In genomic region chr4:107108291-107108731, GRCm38 (mm10) we compare ENCODE assay signal across 8 mouse cellular contexts. TPM values are rescaled to one million over a fixed set of nuclear protein-coding genes. Genes with fewer than 3 reads are reported as not detected.
DNase-seq lines count a peak whose midpoint lies in the region; ATAC-seq and TF ChIP-seq lines count a peak whose summit lies in the region.
"Had no signal": no experiment of that assay in that cellular context is flagged by ENCODE, and none has a peak within 500 bp of the region (broad histone marks: within the 10 kb centered on the region; RNA-seq: fewer than 3 reads in every experiment).

No protein-coding gene starts in this region.

- H3K9me3 ChIP-seq in hindbrain, embryonic 10.5 days: no peaks in the 10 kb centered on the region
- H3K9me3 ChIP-seq: liver, embryonic 15.5 days had no signal

- H3K27me3 ChIP-seq in hindbrain, embryonic 10.5 days (ENCODE audit: insufficient read depth, poor library complexity, severe bottlenecking): no peaks in the 10 kb centered on the region
- H3K27me3 ChIP-seq: liver, embryonic 15.5 days had no signal

- H3K4me3 ChIP-seq in hindbrain, embryonic 10.5 days: no peak overlapping the region
- H3K4me3 ChIP-seq: liver, embryonic 15.5 days had no signal

- intact Hi-C loops in left cerebral cortex, postnatal 14 days (cut with DNase I): no loop called here

- no peak for TF ChIP-seq CTCF in brain, embryonic 14.5 days (IDR thresholded peaks at IDR 0.05; ENCODE audit: borderline replicate concordance, extremely low read depth, insufficient read depth, insufficient read length)

- peak; percentile 34 to 37 for DNase-seq in left cerebral cortex, postnatal 14 days (ENCODE audit: low spot score in 2 of 2)
- DNase-seq in left cerebral cortex, adult 9 months (ENCODE audit: low spot score in 2 of 2): no peak
- DNase-seq in brain, embryonic 14.5 days (ENCODE audit: low read depth): peak; percentile 56
- DNase-seq in hindbrain, embryonic 10.5 days (ENCODE audit: low spot score): peak; percentile 36
- DNase-seq in neural tube, embryonic 10.5 days (ENCODE audit: extremely low spot score, low spot score): peak; percentile 66
- no peak for DNase-seq in testis, postnatal 14 days (ENCODE audit: low spot score)

- 44% methylated on average over 13 of the region's 13 CpGs for WGBS in hindbrain, embryonic 10.5 days

- H3K4me1 ChIP-seq in hindbrain, embryonic 10.5 days (replicated peaks): peaks cover 40% of the 10 kb centered on the region

- no peak for TF ChIP-seq POLR2A in brain, embryonic 14.5 days (IDR thresholded peaks at IDR 0.05; ENCODE audit: borderline replicate concordance, extremely low read depth, insufficient read depth, insufficient read length, poor library complexity, severe bottlenecking)

- ATAC-seq in CD4-positive, CD25-positive, alpha-beta regulatory T cell, adult 4 months: no peak

- H3K27ac ChIP-seq in hindbrain, embryonic 10.5 days: peak overlapping the region; percentile 69
- H3K27ac ChIP-seq: liver, embryonic 15.5 days had no signal

- no peaks in the 10 kb centered on the region for H3K36me3 ChIP-seq in hindbrain, embryonic 10.5 days
- H3K36me3 ChIP-seq: liver, embryonic 15.5 days had no signal

RNA-seq across cellular contexts. Expression of gene Cdcp2, which starts 11.6 kb away (rescaled TPM):
- total RNA-seq in left cerebral cortex, postnatal 14 days (2021): not detected
- polyA plus RNA-seq in brain, embryonic 14.5 days (2012; rRNA removed): 0.03 and 0.08 TPM in 2 replicates
- polyA plus RNA-seq in hindbrain, embryonic 10.5 days (2016; fragmentation: Nextera tagmentation; extraction: Ambion mirVana): 0.30 TPM in 2 replicates
- polyA plus RNA-seq in CD4-positive, CD25-positive, alpha-beta regulatory T cell, adult 4 months (2017; shearing (Covaris generic)): not detected
- polyA plus RNA-seq: liver, embryonic 15.5 days had no signal

RNA-seq across cellular contexts. Expression of gene Cyb5rl, which starts 41.5 kb away (rescaled TPM):
- total RNA-seq in left cerebral cortex, postnatal 14 days (2021): 1 to 10 TPM; 4.6 to 7.7 TPM
- polyA plus RNA-seq in brain, embryonic 14.5 days (2012; rRNA removed): 3.7 and 4.5 TPM in 2 replicates
- polyA plus RNA-seq in hindbrain, embryonic 10.5 days (2016; fragmentation: Nextera tagmentation; extraction: Ambion mirVana): 7.6 and 8.9 TPM in 2 replicates
- 10 to 100 TPM in 1 of 2 experiments, 1 to 10 TPM in 1; 7.1 to 15.3 TPM for polyA plus RNA-seq in CD4-positive, CD25-positive, alpha-beta regulatory T cell, adult 4 months (2017; shearing (Covaris generic))

RNA-seq across cellular contexts. Expression of gene Mrpl37, which starts 41.6 kb away (rescaled TPM):
- 10 to 100 TPM; 64.9 to 67.0 TPM for total RNA-seq in left cerebral cortex, postnatal 14 days (2021)
- polyA plus RNA-seq in brain, embryonic 14.5 days (2012; rRNA removed): 88.1 and 114 TPM in 2 replicates
- polyA plus RNA-seq in hindbrain, embryonic 10.5 days (2016; fragmentation: Nextera tagmentation; extraction: Ambion mirVana): 116 and 121 TPM in 2 replicates
- polyA plus RNA-seq in CD4-positive, CD25-positive, alpha-beta regulatory T cell, adult 4 months (2017; shearing (Covaris generic)): 10 to 100 TPM; 46.4 to 48.2 TPM

Comparison
In these comparisons a context has a peak if more than half of its experiments do, and no peak if none do; other contexts are left out.
1. DNase-seq: peak in left cerebral cortex, postnatal 14 days (2 of 2), brain, embryonic 14.5 days (single experiment), hindbrain, embryonic 10.5 days (single experiment) and neural tube, embryonic 10.5 days (single experiment); none in left cerebral cortex, adult 9 months (0 of 2) and testis, postnatal 14 days (single experiment).